Mouse (Mus musculus) lung, postnatal 36 days (tissue): ENCODE measurements around the gene Dnajb1.
A peak's percentile ranks its signal among the peaks of the same experiment; 100 is the strongest.

Experiments
- DNase-seq: peaks from one replicate; pipeline ENCODE4 v3.0.0; 2022; ENCODE audit warnings: mixed read lengths

Gene Dnajb1

DNA sequence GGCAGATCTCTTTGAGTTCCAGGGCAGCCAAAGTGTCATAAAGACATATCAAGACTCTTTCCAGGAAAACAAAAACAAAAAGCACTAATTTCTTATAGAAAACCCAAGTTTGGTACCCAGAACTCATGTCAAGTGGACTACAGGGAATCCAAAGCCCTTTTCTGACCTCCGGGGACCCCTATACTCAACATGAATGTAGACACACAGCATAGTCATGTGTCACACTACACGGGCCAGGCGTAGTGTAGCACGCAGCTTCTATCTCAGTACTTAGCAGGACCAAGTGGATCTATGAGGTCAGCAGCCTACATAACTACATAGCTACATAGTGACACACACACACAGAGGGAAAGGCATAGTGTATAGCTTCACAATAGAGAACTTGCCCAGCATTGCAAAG, 5.7 kb downstream of the Dnajb1 start:
- DNase-seq: no peak

DNA sequence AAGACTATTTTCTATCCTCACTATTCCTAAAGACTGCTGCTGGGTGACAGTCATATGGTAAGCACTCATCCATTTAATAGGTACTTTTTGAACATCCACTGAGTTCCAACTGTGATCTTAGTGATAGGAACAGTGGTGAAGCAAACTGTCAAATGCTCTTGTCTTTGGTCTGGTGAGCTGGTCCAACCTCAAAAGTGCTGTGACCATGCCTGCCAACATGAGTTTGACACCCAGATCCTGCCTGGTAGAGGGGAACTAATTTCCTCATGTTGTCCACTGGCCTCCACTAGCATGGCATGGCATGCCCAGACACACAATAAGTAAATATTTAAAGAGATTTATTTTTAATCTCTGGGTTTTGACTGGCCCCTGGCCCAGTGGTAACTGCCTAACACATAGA, 8.6 kb downstream of the Dnajb1 start:
- no peak for DNase-seq

DNA sequence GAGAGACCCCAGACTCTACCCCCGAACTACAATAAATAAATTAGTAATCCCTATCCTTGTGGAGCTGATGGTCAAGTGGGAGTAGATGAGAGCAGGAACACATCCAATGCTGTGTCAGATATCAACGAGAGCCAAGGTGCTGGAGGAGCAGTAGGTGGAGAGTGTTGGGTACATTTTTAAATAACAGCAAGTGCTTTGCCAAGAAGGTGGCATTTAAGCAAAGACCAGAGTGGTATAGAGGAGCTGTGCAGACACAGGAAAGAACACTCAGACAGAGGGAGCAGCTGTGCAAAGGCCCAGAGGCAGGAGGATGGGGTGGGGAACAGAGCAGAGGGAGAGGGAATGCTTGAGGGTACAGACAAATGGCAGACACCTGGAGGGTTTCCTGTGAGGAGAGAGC, 9.1 kb downstream of the Dnajb1 start:
- no peak for DNase-seq

DNA sequence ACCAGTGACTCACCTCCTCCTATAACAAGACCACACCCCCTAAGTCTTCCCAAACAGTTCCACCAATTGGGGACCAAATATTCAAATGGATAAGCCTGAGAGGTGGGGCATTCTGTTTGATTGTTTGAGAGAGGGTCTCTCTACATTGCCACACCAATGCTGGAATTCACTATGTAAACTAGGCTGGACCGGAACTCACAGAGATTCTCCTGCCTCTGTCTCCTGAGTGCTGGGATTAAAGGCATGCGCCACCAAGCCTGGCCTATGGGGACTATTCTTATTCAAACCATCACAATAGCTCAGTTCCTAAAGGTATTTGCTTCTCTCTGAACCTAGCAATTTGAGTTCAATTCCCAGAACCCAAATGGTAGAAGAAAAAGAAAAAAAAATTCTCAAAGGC, 10.6 kb downstream of the Dnajb1 start:
- DNase-seq: no peak

DNA sequence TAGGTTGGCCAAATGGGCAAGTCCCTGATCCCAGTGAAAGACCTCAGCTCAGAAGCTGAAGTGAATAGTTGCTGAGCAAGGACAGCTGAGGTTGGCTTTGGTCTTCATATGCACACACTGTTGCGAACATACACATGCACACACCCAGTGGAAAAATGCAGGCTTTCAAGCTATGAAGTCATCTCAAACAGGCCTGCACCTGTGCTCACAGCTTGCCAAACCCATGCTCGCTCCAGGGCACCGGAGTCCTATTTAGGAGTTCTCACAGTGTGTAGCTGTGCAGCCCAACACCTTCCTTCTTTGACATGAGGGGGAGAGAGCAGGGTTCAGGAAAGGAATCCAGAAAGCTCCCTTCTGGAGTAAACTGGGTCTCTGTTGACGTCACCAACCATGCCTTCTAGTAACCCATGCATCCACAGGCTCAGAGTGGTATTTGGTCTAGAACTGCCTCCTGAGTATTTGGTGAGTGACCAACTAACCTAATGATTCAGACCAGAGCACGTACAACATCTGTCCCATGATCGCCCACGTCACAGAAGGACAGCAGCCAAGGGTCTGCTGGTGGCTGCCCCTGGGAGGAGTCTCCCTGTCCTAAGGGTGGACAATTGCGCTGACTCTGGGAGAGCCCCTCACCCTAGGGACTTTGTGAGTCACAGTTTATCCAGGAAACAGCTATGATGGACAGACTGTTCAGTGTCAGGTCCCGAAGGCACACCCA, 11.7 kb downstream of the Dnajb1 start:
- peak; percentile 9 for DNase-seq

DNA sequence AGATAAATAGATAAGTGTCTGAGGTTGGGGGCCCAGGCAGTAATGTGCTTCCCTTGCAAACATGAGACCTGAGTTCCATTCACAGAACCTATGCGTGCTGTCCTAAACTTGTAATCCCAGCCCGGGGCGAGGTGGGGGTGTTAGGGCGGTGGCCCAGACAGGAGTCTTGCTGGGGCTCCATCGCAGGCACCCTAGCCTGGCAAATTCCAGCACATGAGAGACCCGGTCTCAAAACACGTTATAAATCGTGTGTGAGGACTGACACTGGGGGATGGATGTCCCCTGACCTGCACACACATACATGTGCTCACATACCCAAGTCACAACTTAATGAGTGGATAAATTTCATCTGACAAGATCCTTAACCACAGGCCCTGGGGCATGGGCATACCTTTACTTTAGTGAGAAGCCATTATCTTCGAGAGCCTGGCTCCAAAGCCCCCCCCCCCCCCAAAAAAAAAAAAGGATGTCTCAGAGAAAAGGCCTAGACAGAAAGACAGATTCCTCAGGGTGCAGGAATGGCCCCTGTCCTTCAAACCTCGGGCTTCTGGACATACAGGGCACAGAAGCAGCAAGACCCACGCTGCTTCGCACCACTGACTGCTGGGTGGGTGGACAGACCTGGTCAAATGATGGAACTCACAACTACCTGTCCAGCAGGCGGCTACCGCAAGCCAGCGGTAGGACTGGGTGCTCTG, 13.8 kb downstream of the Dnajb1 start:
- no peak for DNase-seq

DNA sequence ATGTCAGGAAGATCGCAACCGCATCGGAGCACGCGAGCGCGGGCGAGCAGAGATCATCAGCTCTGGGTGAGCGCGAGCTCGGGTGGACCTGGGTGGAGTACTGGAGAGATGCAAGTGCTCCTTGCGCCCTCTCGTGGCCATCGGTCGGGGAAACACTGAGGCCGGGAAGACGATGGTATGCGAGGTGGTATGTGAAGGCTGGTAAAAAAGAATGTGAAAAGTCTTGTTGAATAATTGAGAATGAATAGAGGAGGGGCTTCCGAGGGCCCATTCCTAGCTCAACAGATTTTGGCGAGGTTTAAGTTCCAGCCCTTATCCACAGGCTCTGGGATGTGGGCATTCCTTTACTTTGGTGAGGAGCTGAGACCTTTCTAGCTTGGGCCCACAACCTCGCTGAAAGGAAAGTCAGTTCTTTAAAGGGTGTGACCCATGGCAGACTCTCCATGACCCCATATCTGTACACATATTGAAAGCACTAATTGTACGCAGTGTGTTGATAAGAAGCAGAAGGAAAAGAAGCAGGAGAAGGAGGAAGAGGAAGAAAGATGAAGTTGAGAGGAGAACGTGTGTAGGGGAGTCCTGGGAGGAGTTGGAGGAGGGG, 14.5 kb downstream of the Dnajb1 start:
- DNase-seq: peak; percentile 96

DNA sequence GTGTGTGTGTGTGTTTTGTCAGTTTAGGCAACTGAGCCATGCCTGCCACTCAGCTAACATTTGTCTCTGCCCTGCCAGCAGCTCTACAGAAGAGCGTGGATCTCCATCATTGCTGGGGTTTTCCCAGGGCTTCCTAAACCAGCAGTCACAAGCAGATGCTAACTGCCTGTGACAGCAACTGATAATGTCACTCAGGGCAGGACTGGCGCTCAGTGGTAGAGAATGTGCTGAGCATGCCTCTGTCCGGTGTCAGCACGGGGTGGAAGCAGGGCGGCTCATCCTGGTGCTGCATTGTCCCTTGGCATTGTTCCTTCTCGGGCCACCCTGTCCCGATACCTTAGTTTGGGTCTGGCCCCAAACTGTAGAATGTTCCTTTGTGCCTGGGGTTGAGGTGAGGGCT, 15.6 kb downstream of the Dnajb1 start:
- no peak for DNase-seq

DNA sequence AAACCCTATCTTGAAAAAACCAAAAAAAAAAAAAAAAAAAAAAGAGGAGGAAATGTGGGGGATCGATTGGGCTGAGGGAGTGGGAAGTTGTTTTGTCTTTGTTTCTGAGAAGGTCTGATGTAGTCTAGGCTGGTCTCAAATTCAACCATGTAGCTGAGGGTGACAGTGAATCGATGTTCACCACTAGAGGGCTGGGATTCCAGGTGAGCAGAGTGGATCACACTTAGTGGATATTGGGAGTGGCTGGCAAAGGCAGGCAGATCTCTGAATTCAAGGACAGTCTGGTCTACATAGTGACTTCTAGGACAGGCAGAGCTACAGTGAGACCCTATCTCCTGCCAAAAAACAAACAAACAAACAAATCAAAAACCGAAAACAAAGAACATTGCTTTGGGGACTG, 16.7 kb downstream of the Dnajb1 start:
- peak; percentile 72 for DNase-seq

DNA sequence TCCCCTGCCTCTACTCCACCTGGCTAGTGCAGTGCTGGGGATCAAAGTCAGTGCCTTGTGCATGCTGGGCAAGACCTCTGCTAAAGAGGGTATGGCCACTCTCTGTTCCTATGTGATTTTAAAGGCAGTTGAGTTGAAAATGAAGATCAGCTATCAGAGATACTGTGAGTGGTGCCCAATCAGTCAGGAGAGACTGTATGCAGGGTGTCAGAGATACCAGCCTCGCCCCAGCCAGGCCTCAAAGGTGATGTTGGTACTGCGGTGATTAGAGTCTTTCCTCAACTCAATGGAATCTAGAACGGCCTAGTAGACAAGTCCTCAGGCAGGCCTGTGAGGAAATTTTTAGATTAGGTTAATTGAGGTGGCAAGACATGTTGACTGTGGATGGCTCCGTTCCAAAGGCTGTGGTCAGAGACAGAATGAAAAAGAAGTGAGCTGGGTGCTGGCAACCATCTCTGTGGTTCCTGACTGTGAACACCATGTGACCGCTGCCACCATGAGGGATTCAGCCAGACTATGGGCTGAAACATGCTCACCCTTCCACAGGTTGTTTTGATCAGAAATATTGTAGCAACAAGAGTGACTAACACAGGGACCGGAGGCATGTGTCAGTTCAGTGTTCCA, 17.8 kb downstream of the Dnajb1 start:
- DNase-seq: no peak

DNA sequence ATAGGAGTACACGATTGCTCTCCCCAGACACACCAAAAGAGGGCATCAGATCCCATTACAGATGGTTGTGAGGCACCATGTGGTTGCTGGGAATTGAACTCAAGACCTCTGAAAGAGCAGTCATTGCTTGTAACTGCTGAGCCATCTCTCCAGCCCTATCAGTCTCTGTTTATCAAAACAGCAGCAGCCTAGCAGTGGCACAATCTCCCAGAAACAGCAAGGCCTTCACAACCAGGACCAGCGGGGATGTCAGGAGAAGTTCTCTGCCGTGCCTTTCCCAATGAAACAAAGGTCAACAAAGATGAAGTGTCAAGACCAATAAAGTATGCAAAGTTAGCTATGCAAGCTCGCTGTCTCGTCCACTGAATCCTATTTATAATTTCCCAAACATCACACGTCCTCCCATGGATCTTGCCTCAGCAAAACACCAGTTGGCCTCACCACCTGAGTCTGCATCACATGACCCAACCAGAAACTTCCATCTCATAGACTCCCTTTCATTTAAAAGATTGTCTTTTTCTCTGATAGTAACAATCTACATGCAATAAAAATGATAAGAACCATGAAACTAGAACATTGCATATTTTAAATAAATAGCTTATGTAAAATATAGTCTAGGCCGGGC, 24.2 kb downstream of the Dnajb1 start:
- no peak for DNase-seq

DNA sequence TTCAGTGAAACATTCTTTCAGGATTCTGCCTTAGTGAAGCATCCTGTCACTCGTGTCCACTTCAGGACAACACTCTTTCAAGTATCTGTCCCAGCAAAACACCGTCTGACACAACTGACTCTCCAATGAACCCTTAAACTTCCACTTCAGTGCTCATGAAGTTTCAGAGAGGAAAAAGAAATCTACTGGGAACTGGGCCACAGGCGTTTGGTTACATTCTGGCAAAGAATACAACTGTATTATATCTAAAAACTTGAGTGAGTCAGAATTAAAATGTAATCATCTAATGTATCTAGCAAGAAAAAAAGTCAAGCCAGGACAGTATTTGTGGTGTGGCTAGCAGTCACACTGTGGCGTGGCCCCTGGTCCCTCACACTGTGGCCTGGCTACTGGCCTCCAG, 30.9 kb downstream of the Dnajb1 start:
- no peak for DNase-seq

DNA sequence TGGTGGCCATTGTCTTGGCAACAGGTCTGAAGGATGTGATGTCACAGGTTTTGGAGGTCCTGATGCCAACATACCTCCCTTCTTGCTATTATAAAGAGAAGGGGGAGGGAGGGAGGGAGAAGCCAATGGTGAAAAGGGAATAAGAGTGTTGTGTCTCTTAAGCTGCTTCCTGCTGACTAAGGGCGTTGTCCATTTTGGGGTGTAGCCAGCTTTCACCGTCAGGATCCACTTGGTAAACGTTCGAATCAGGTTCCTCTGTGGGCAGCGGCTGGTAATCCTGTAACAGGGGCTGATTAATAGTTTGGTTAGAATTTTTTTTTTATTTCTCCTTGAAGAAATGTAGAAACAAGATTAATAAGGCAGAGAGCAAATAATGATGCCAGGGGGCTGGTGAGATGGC, 31.7 kb downstream of the Dnajb1 start:
- DNase-seq: no peak

DNA sequence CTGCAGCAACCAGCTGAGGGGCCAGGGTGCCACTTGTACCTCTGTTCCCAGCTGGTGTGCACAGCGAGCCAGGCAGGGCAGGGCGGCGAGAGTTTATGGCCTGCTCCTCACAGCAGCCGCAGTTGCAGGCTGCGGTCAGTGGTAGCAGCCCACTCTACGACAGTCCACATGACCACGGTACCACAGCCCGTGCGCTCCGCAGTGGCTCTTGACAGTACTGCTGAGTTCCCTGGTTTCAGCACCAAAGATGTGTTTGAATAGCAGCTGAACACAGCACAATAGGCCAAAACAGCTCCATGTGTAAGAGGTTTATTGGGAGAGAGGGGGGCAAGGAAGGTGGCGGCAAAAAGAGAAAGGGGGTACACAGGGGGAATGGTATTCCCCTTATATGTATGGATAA, 39.5 kb downstream of the Dnajb1 start:
- DNase-seq: no peak

DNA sequence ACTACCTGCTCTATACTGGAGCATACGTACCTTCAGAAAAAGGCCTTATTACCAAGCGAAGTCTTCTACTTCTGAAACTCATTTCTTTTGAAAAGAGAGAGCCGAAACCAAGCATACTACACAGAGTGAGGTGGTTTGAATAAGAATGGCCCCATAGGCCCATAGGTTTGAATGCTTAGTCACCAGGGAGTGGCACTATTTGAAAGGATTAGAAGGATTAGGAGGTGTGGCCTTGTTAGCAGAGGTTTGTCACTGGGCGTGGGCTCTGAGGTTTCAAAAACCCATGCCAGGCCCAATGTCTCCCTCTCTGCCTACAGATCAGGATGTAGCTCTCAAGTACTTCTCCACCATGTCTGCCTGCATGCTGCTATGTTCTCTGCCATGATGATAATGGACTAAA, 40.0 kb downstream of the Dnajb1 start:
- no peak for DNase-seq

DNA sequence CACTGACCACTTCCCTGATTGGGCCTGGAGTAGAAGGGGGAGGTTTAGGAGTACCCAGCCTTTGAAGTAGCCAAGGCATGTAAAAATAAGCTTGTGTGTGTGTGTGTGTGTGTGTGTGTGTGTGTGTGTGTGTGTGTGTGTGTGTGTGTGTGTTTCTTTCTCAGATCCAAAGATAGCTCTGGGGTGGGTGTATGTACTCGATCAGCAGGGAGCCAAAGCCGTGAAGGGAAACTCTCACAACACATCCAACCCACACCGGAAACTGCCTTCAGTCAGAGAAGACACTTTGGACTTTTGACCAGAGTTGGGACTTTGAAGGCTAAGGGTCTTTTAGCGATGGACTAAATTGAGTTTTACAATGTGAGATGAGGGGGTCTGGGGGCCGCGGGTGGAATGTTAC, 41.7 kb downstream of the Dnajb1 start:
- DNase-seq: no peak

DNA sequence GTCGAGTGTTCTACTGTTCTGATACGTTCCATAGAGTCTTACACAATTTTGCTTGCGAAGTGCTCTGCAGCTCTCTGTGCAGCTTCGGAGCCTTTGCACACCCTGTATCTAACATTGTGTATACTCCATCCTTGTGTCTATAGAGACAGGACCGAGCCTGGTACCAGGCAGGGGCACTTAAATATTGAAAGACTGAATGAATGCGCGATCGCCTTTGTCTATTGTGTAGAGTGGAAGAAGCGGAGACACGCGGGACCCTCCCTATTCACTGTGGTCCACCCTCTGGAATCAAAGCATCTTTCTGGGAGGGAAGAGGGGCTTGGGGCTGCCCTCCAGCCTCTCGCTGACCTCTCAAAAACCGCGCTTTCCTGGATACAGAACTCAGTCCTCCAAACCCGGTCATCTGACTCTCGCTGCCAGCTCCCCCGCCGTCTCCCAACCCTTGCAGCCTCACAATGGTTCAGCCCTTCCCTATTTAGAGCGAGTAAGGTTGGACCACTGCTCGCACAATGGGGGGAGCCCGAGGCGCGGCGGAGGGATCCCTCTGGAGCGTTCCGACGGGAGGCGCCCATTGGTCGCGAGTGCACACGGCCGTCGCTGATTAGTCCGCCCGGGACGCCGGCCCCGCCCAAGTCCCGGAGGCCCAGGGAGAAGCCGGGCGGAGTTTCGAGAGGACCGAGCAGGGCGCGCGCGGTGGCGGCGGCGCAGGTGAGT, 44.2 kb downstream of the Dnajb1 start, which contains the start of gene Gipc1:
Gipc1 (plus strand) TSS at position 648 of the 714 bp plus-strand sequence.
- DNase-seq: peak; percentile 98

DNA sequence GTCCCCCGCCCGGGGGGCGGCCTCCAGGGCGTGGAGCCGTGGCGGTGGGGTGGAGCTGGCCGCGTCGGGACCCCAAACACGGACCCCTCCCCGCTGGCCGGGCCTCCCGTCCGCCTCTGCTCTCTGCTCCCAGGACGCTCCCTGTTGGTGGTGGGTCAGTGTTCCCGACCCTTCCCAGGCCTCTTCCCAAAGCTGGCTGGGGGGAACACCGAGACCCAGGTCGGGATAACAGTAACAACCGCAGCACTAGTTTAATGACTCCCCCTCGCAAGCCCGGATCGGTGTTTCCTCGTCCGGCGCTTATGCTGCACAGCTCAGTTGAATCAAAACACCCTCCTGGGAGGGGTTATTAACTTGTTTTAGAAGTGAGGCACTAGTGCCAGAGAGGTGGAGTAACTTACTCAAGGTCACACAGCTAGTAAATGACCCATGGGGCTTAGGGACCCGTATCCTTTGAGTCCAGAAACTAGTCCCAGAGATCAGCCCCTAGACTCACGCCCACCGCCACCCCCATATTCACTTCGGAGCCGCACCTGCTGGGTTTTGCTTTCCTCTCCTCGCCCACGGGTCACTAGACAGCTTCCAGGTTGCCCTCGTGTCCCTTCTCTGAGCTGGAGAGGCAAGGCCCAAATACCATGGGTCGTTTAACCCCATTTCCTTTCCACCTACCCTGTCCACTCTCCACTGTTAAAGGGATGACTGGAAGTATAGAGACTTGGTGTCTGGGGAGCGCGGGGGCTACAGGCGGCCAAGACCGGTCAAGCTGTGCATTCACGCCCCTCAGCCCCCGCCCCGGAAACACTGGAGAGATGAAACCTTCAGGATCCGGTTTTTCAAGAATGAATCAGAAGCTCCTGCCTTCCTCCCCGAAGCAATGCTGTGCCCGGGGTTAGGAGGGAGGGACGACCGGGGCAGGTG, 45.0 kb downstream of the Dnajb1 start:
- DNase-seq: peak; percentile 59

DNA sequence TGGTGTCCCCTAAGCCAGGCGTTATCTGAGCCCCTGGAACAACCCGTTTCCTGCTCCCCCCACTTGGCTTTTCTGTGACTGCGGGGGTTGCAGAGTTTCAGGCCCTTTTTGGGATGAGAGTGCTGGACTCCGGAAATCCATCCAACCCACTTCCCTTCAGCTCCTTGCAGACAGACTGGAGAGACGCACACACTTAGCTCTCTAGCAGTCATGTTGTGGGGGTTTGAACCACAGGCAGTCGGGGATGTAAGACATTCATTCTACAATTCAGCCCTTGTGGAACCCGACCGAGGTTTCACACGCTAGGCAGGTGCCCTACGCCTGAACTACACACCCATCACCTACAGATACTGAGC, 45.6 kb downstream of the Dnajb1 start:
- DNase-seq: no peak

DNA sequence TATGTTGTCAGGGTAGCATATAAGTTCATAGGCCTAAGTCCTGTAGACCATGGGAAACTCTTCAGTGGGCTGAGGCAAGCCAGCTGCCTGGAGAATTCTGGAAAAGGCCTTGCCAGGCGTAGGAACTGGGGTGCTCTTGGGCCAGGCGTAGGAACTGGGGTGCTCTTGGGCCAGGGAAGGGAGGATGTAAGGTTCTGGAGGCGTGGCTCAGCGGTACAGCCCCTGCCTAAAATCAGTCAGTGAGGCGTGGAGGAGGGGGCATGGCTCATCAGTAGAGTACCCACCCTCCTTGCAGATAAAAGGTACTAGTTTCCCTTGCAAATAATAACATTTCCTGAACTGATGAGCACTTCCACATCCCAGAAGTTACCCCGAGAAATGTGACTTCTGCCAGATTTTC, 46.7 kb downstream of the Dnajb1 start:
- no peak for DNase-seq

DNA sequence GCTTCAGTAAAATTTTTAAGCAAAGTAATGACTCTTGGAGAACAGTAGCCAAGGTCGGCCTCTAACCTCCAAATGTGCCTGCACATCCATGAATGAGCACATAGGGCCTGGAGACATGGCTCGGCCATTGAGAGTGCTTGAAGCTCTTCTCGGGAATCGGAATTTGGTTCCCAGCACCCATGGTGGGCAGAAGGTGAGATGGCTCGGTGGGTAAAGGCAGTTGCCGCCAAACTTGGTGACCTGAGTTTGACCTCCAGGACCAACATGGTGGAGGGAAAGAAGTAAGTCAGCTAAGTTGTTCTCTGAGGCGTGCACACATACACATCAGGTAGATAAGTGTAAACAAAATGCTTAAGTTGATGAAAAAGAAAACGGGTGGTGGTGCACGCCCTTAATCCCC, 48.0 kb downstream of the Dnajb1 start:
- DNase-seq: no peak
